Comparison of ENCODE assay signal across 11 mouse cellular contexts in genomic region chr4:134760281-134760680, GRCm38 (mm10). TPM values are rescaled to one million over a fixed set of nuclear protein-coding genes. Genes with fewer than 3 reads are reported as not detected.
A peak's percentile ranks its signal among the peaks of the same experiment; 100 is the strongest.
DNase-seq lines count a peak whose midpoint lies in the region; ATAC-seq and TF ChIP-seq lines count a peak whose summit lies in the region.
"Had no signal": no experiment of that assay in that cellular context is flagged by ENCODE, and none has a peak within 500 bp of the region (broad histone marks: within the 10 kb centered on the region; RNA-seq: fewer than 3 reads in every experiment).

No protein-coding gene starts in this region.

- peak; percentile 16; the same call in 1 of the 2 replicates for ATAC-seq in lung, embryonic 16.5 days (ENCODE audit: low read depth)
- no peak for ATAC-seq in intestine, embryonic 15.5 days
- ATAC-seq: inflammation-experienced regulatory T-cells, adult 6 months had no signal

- TF ChIP-seq POLR2A in small intestine, adult 2 months (IDR thresholded peaks at IDR 0.05; ENCODE audit: low read depth, low read length): no peak

- H3K4me3 ChIP-seq in lung, embryonic 16.5 days (ENCODE audit: low read length): no peak overlapping the region
- H3K4me3 ChIP-seq in intestine, embryonic 15.5 days (replicated peaks): no peak overlapping the region
- no peak overlapping the region for H3K4me3 ChIP-seq in small intestine, adult 2 months (ENCODE audit: low read depth, low read length)
- H3K4me3 ChIP-seq: embryonic facial prominence, embryonic 13.5 days; midbrain, embryonic 12.5 days had no signal

- WGBS in lung, embryonic 16.5 days: 34% methylated on average over 6 of the region's 6 CpGs
- WGBS in intestine, embryonic 15.5 days: 66% methylated on average over 6 of the region's 6 CpGs
- WGBS in small intestine, adult 2 months: 78% methylated on average over 6 of the region's 6 CpGs

- no peaks in the 10 kb centered on the region for H3K9me3 ChIP-seq in lung, embryonic 16.5 days (ENCODE audit: control insufficient read depth, low read length)
- H3K9me3 ChIP-seq in intestine, embryonic 15.5 days: no peaks in the 10 kb centered on the region
- H3K9me3 ChIP-seq: embryonic facial prominence, embryonic 13.5 days; midbrain, embryonic 12.5 days had no signal

- intact Hi-C loops in heart, postnatal 36 days (cut with DNase I): no loop called here

- peak overlapping the region; percentile 81 for H3K27ac ChIP-seq in lung, embryonic 16.5 days (ENCODE audit: low read length)
- no peak overlapping the region for H3K27ac ChIP-seq in intestine, embryonic 15.5 days
- H3K27ac ChIP-seq in small intestine, adult 2 months (ENCODE audit: insufficient read depth, low read depth, low read length): 0 out of 2 replicates have a peak overlapping the region, but pooled peaks have one; percentile 2
- H3K27ac ChIP-seq: embryonic facial prominence, embryonic 13.5 days; midbrain, embryonic 12.5 days had no signal

- peak overlapping the region; percentile 41 for H3K4me2 ChIP-seq in lung, embryonic 16.5 days (ENCODE audit: low read depth, low read length)
- H3K4me2 ChIP-seq in intestine, embryonic 15.5 days (replicated peaks): peak overlapping the region; percentile 22; the same call in 1 of the 2 replicates
- H3K4me2 ChIP-seq: embryonic facial prominence, embryonic 13.5 days; midbrain, embryonic 12.5 days had no signal

- no peaks in the 10 kb centered on the region for H3K36me3 ChIP-seq in lung, embryonic 16.5 days (ENCODE audit: control insufficient read depth, insufficient read depth, low read length)
- H3K36me3 ChIP-seq in intestine, embryonic 15.5 days: no peaks in the 10 kb centered on the region
- no peaks in the 10 kb centered on the region for H3K36me3 ChIP-seq in small intestine, adult 2 months (ENCODE audit: control insufficient read depth, insufficient read depth, low read length)
- H3K36me3 ChIP-seq: midbrain, embryonic 12.5 days had no signal

- no peak overlapping the region for H3K9ac ChIP-seq in lung, embryonic 16.5 days (ENCODE audit: low read length)
- H3K9ac ChIP-seq in intestine, embryonic 15.5 days: no peak overlapping the region
- H3K9ac ChIP-seq: embryonic facial prominence, embryonic 13.5 days; midbrain, embryonic 12.5 days had no signal

- no peak for TF ChIP-seq CTCF in small intestine, adult 2 months (IDR thresholded peaks at IDR 0.05; ENCODE audit: extremely low read depth, insufficient read length, insufficient replicate concordance, low read depth, low read length)

- peak; percentile 93 for DNase-seq in heart, adult 11 months
- no peak for DNase-seq in heart, postnatal 36 days
- DNase-seq in lung, adult 18-20 months: no peak
- DNase-seq in layer of hippocampus, adult 9-10 months (ENCODE audit: low spot score): no peak
- no peak for DNase-seq in right cerebral cortex, postnatal 36 days (ENCODE audit: low spot score in 2 of 2)

- H3K27me3 ChIP-seq in lung, embryonic 16.5 days (ENCODE audit: control insufficient read depth, insufficient read depth, low read depth, low read length): no peaks in the 10 kb centered on the region
- H3K27me3 ChIP-seq in intestine, embryonic 15.5 days (replicated peaks): no peaks in the 10 kb centered on the region
- H3K27me3 ChIP-seq in small intestine, adult 2 months (ENCODE audit: control insufficient read depth, insufficient read depth, low read length): no peaks in the 10 kb centered on the region

- peaks cover 57% of the 10 kb centered on the region for H3K4me1 ChIP-seq in lung, embryonic 16.5 days (replicated peaks; ENCODE audit: control insufficient read depth, insufficient read depth, low read length)
- peaks cover 35% of the 10 kb centered on the region for H3K4me1 ChIP-seq in intestine, embryonic 15.5 days (replicated peaks)
- peaks cover 27% of the 10 kb centered on the region for H3K4me1 ChIP-seq in small intestine, adult 2 months (ENCODE audit: control insufficient read depth, insufficient read depth, insufficient read length, low read length)
- H3K4me1 ChIP-seq: midbrain, embryonic 12.5 days had no signal

RNA-seq across cellular contexts. Expression of gene Ldlrap1, which starts 7.5 kb away (rescaled TPM):
- total RNA-seq in heart, postnatal 36 days (2021): 10 to 100 TPM; 14.3 to 16.2 TPM
- 25.2 and 27.7 TPM in 2 replicates for polyA plus RNA-seq in lung, embryonic 16.5 days (2015; fragmentation: Nextera tagmentation; extraction: Ambion mirVana)
- polyA plus RNA-seq in intestine, embryonic 15.5 days (2015; fragmentation: Nextera tagmentation; extraction: Ambion mirVana): 15.9 and 18.6 TPM in 2 replicates
- polyA plus RNA-seq in small intestine, adult 2 months (2012; rRNA removed): 10.8 and 11.2 TPM in 2 replicates

RNA-seq across cellular contexts. Expression of gene Man1c1, which starts 56.2 kb away (rescaled TPM):
- 10 to 100 TPM; 22.0 to 23.2 TPM for total RNA-seq in heart, postnatal 36 days (2021)
- 1.9 and 2.1 TPM in 2 replicates for polyA plus RNA-seq in lung, embryonic 16.5 days (2015; fragmentation: Nextera tagmentation; extraction: Ambion mirVana)
- 3.0 TPM in 2 replicates for polyA plus RNA-seq in intestine, embryonic 15.5 days (2015; fragmentation: Nextera tagmentation; extraction: Ambion mirVana)
- polyA plus RNA-seq in small intestine, adult 2 months (2012; rRNA removed): 2.8 and 3.7 TPM in 2 replicates
